Mouse (Mus musculus): ENCODE measurements around the gene Ascc1. TPM values are rescaled to one million over a fixed set of nuclear protein-coding genes. Genes with fewer than 3 reads are reported as not detected.
"Not testable (repeated sequence)": the region's sequence is repeated elsewhere in the genome, so short reads cannot be mapped to it uniquely, and the experiment has no call there.

Ascc1 gene
- polyA plus RNA-seq, 1 experiment from 2014 or later = 42.4 TPM

GRCm38 (mm10) chr10:59997591-59997990, 5.0 kb upstream of the Ascc1 start:
- no peak for ATAC-seq (ENCODE audit: insufficient read depth, low FRiP score, low read depth)
- Histone ChIP-seq H3K4me2 (no peak overlapping the region), H3K4me3 (replicated peaks) (no peak overlapping the region), H3K36me3 (peaks cover 15% of the 10 kb centered on the region), H3K9ac (no peak overlapping the region), H3K4me1 (peaks cover 10% of the 10 kb centered on the region; the same call in 1 of the 2 replicates), H3K27ac (no peak overlapping the region), H3K9me3 (no peaks in the 10 kb centered on the region), H3K27me3 (replicated peaks) (no peaks in the 10 kb centered on the region)
- WGBS = 21% methylated on average over 7 of the region's 7 CpGs

- Histone ChIP-seq H3K36me3 (peaks cover 15% of the 10 kb centered on the region), H3K9ac (no peak overlapping the region), H3K27ac (no peak overlapping the region), H3K4me3 (replicated peaks) (no peak overlapping the region), H3K4me1 (peaks cover 10% of the 10 kb centered on the region; the same call in 1 of the 2 replicates), H3K9me3 (no peaks in the 10 kb centered on the region), H3K4me2 (no peak overlapping the region), H3K27me3 (replicated peaks) (no peaks in the 10 kb centered on the region)
- no peak for ATAC-seq (ENCODE audit: insufficient read depth, low FRiP score, low read depth)
- WGBS = 92% methylated on average over 3 of the region's 3 CpGs
Measured at GRCm38 (mm10) chr10:59999057-59999456, 3.5 kb upstream of the Ascc1 start.

GRCm38 (mm10) chr10:60001663-60002062, 942 bp upstream of the Ascc1 start:
- H3K27me3 ChIP-seq (replicated peaks); H3K36me3 ChIP-seq; ATAC-seq (ENCODE audit: insufficient read depth, low FRiP score, low read depth); H3K9ac ChIP-seq; H3K9me3 ChIP-seq; H3K27ac ChIP-seq; H3K4me1 ChIP-seq: not testable (repeated sequence)
- H3K4me2 ChIP-seq = peak overlapping the region; percentile 84
- peak overlapping the region; percentile 69 for H3K4me3 ChIP-seq (replicated peaks)
- 78% methylated on average over 8 of the region's 8 CpGs for WGBS

GRCm38 (mm10) chr10:60002203-60002602, 402 bp upstream of the Ascc1 start:
- Histone ChIP-seq H3K4me3 (replicated peaks) (peak overlapping the region; percentile 69), H3K4me1 (peaks cover 10% of the 10 kb centered on the region; the same call in 1 of the 2 replicates), H3K36me3 (no peaks in the 10 kb centered on the region; the same call in 1 of the 2 replicates), H3K9ac (peak overlapping the region; percentile 52; the same call in 1 of the 2 replicates), H3K27me3 (replicated peaks) (no peaks in the 10 kb centered on the region), H3K9me3 (no peaks in the 10 kb centered on the region), H3K4me2 (peak overlapping the region; percentile 84), H3K27ac (peak overlapping the region; percentile 99)
- WGBS = 2% methylated on average over 12 of the region's 12 CpGs
- no peak for ATAC-seq (ENCODE audit: insufficient read depth, low FRiP score, low read depth)

DNA sequence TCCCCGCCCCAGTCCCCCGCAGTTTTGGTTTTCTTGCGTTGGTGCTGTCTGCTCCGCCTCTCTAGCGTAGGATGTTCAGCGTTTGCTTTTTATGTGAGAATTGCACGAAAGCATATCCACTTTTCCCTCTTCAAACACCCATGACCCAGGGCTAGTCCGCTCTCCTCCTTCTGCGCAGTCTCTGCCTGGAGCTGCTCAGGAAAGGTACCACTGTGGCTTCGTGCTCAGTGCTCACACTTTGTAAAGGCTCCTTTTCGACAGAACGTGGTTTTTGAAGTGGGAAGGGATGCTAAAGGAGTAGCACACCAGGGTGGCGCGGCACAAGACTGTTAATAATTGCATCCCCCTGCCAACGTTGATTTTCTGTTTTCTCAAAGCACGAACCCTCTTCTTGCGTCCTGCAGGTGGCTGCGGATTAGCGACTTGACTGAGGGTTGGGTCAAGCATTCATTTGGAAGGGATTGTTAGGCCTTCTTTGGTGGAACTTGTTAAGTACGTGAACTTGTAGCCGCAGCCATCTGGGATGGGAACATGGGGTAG, 678 bp downstream of the Ascc1 start:
- peaks cover 10% of the 10 kb centered on the region; the same call in 1 of the 2 replicates for H3K4me1 ChIP-seq
- no peaks in the 10 kb centered on the region for H3K9me3 ChIP-seq
- WGBS = under 1% methylated on average over 21 of the region's 21 CpGs
- peak overlapping the region; percentile 40; the same call in 1 of the 2 replicates for H3K9ac ChIP-seq
- peak overlapping the region; percentile 99 for H3K27ac ChIP-seq
- H3K27me3 ChIP-seq (replicated peaks) = no peaks in the 10 kb centered on the region
- no peak for ATAC-seq (ENCODE audit: insufficient read depth, low FRiP score, low read depth)
- peaks cover 3% of the 10 kb centered on the region; the same call in 1 of the 2 replicates for H3K36me3 ChIP-seq
- peak overlapping the region; percentile 69 for H3K4me3 ChIP-seq (replicated peaks)
- H3K4me2 ChIP-seq = peak overlapping the region; percentile 84

DNA sequence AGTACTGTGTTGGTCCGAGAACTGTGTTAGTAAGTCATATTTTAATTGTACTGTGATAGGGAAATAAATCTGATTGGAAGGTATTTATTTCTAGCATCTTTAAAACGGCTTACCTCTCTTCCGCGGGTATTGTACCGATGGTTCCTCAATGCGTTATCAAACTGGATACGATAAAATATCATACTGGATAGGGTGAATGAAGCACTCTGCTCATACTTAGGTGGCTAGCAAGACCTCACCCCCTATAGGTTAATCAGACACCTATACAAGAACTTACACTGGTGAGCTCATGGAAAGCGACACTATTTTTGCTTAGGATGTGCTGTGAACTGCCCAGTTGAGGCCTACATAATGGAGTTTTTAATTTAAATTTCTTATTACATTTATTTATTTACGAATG, 1.2 kb downstream of the Ascc1 start:
- no peaks in the 10 kb centered on the region for H3K9me3 ChIP-seq
- H3K36me3 ChIP-seq = peaks cover 3% of the 10 kb centered on the region; the same call in 1 of the 2 replicates
- H3K4me2 ChIP-seq = peak overlapping the region; percentile 84
- 0 out of 2 replicates have a peak overlapping the region, but pooled peaks have one; percentile 40 for H3K9ac ChIP-seq
- peak overlapping the region; percentile 69 for H3K4me3 ChIP-seq (replicated peaks)
- H3K4me1 ChIP-seq = peaks cover 10% of the 10 kb centered on the region; the same call in 1 of the 2 replicates
- peak overlapping the region; percentile 99 for H3K27ac ChIP-seq
- H3K27me3 ChIP-seq (replicated peaks) = no peaks in the 10 kb centered on the region
- no peak for ATAC-seq (ENCODE audit: insufficient read depth, low FRiP score, low read depth)
- 66% methylated on average over 9 of the region's 9 CpGs for WGBS

DNA sequence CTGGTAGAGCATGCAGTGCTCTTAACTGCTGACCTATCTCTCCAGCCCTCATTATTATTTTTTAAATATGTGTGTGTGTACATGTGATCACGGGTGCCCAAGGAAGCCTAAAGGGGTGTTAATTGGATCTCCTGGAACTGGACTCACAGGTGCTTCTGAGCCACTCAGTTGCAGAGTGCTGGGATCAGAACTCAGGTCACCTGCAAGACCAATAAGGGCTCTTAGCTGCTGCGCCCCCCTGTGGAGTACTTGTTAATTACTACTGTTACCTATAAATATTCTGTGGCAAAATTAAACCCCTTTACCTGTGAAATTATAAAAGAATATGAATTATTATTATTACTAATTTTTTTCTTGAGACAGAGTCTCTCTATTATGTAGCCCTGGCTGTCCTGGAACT, 2.7 kb downstream of the Ascc1 start:
- Histone ChIP-seq H3K4me2 (no peak overlapping the region), H3K27ac (no peak overlapping the region), H3K4me1 (peaks cover 12% of the 10 kb centered on the region; the same call in 1 of the 2 replicates), H3K36me3 (peaks cover 3% of the 10 kb centered on the region; the same call in 1 of the 2 replicates), H3K9ac (no peak overlapping the region), H3K27me3 (replicated peaks) (no peaks in the 10 kb centered on the region), H3K9me3 (no peaks in the 10 kb centered on the region), H3K4me3 (replicated peaks) (no peak overlapping the region)
- 61% methylated on average over 2 of the region's 2 CpGs for WGBS
- no peak for ATAC-seq (ENCODE audit: insufficient read depth, low FRiP score, low read depth)

GRCm38 (mm10) chr10:60009115-60009514, 6.5 kb downstream of the Ascc1 start:
- no peak for ATAC-seq (ENCODE audit: insufficient read depth, low FRiP score, low read depth)
- Histone ChIP-seq H3K4me1 (peaks cover 2% of the 10 kb centered on the region; the same call in 1 of the 2 replicates), H3K36me3 (0 out of 2 replicates have a peak, but pooled peaks cover 3% of the 10 kb centered on the region), H3K27ac (peak overlapping the region; percentile 35; the same call in 1 of the 2 replicates), H3K9ac (no peak overlapping the region), H3K4me3 (replicated peaks) (no peak overlapping the region), H3K27me3 (replicated peaks) (no peaks in the 10 kb centered on the region), H3K9me3 (no peaks in the 10 kb centered on the region), H3K4me2 (no peak overlapping the region)
- WGBS = 43% methylated on average over 3 of the region's 3 CpGs

- Histone ChIP-seq H3K4me2 (no peak overlapping the region), H3K27ac (no peak overlapping the region), H3K9ac (no peak overlapping the region), H3K9me3 (no peaks in the 10 kb centered on the region), H3K4me3 (replicated peaks) (no peak overlapping the region), H3K27me3 (replicated peaks) (no peaks in the 10 kb centered on the region), H3K36me3 (no peaks in the 10 kb centered on the region; the same call in none of the 2 replicates), H3K4me1 (no peaks in the 10 kb centered on the region)
- WGBS = 90% methylated on average over 6 of the region's 6 CpGs
- ATAC-seq (ENCODE audit: insufficient read depth, low FRiP score, low read depth) = no peak
Measured at GRCm38 (mm10) chr10:60016223-60016622, 13.6 kb downstream of the Ascc1 start.

DNA sequence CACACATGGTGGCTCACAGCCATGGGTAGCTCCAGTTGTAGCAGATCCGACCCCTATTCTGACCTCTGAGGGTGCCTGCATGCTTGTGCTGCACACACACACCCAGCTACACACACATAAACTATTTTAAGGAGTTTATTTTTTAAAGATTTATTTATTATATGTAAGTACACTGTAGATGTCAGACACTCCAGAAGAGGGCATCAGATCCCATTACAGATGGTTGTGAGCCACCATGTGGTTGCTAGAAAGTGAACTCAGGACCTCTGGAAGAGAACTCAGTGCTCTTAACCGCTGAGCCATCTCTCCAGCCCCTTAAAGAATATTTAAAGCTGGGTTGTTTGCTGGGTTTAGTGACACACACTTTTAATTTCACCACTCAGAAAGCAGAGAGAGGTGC, 16.7 kb downstream of the Ascc1 start:
- Histone ChIP-seq H3K4me2 (no peak overlapping the region), H3K4me3 (replicated peaks) (no peak overlapping the region), H3K9ac (no peak overlapping the region), H3K4me1 (no peaks in the 10 kb centered on the region), H3K27me3 (replicated peaks) (no peaks in the 10 kb centered on the region), H3K27ac (no peak overlapping the region), H3K9me3 (no peaks in the 10 kb centered on the region), H3K36me3 (peaks cover 8% of the 10 kb centered on the region)
- WGBS = 74% methylated on average over 2 of the region's 2 CpGs
- no peak for ATAC-seq (ENCODE audit: insufficient read depth, low FRiP score, low read depth)

GRCm38 (mm10) chr10:60023751-60024150, 21.1 kb downstream of the Ascc1 start:
- Histone ChIP-seq H3K36me3 (0 out of 2 replicates have a peak, but pooled peaks cover 8% of the 10 kb centered on the region), H3K9me3 (no peaks in the 10 kb centered on the region), H3K4me2 (no peak overlapping the region), H3K27ac (no peak overlapping the region), H3K9ac (no peak overlapping the region), H3K4me3 (replicated peaks) (no peak overlapping the region), H3K4me1 (peaks cover 22% of the 10 kb centered on the region; the same call in 1 of the 2 replicates), H3K27me3 (replicated peaks) (no peaks in the 10 kb centered on the region)
- no peak for ATAC-seq (ENCODE audit: insufficient read depth, low FRiP score, low read depth)
- 69% methylated on average over 1 of the region's 1 CpGs for WGBS

DNA sequence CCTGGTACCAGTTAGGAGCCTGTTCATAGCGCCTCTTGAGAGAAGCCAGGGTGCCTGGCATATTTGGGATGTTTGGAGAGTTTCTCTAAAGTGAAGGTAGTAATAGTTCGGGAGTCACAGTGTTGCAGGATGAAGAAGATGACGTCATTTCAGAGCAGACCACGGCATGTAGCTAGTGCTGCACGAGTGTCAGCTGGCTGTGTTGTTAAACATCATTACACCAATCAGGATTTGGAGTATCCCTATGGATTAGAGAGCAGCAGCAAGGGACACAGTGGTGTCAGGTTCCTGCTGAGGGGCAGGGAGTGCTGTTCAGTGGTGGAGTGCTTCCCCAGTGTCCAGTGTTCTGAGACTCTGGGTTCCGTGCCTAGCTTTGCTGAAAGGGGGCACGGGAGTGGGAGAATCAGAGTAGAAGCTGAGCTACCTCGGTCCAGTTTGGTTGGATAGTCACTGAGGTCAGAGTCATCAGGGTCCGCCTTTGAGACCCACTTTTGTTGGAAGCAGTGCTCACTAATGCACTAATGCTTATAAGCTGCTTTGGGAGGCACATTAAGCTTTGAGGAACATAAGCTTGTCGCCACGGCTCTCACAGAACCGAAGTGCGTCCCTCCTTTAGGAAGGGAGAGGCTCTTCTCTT, 24.3 kb downstream of the Ascc1 start:
- no peak for ATAC-seq (ENCODE audit: insufficient read depth, low FRiP score, low read depth)
- H3K4me2 ChIP-seq = no peak overlapping the region
- WGBS = 40% methylated on average over 13 of the region's 13 CpGs

More for the DNA sequence above, 24.3 kb downstream of the Ascc1 start:
- Histone ChIP-seq H3K4me1 (peaks cover 22% of the 10 kb centered on the region), H3K9me3 (no peaks in the 10 kb centered on the region), H3K27ac (peak overlapping the region; percentile 55), H3K27me3 (replicated peaks) (no peaks in the 10 kb centered on the region), H3K9ac (no peak overlapping the region), H3K4me3 (replicated peaks) (no peak overlapping the region), H3K36me3 (0 out of 2 replicates have a peak, but pooled peaks cover 3% of the 10 kb centered on the region)

Data from stomach, embryonic 15.5 days (tissue).